Mouse (Mus musculus) gastrocnemius, postnatal 25 days (tissue): ENCODE results near the gene Cmbl. TPM values are rescaled to one million over a fixed set of nuclear protein-coding genes. Genes with fewer than 3 reads are reported as not detected.
"Not testable (repeated sequence)": the region's sequence is repeated elsewhere in the genome, so short reads cannot be mapped to it uniquely, and the experiment has no call there.

Experiments used
- DNase-seq: peaks from one replicate; pipeline ENCODE4 v3.0.0; 2022
- total RNA-seq, 2 experiments: library from RNA; stranded (reverse); gene quantifications; 1 replicate in 1 of 2; 2 replicates in 1 of 2; pipeline ENCODE4 v1.2.3; 2021

Cmbl gene
- total RNA-seq, 2 experiments from 2014 or later, result 37.7 to 38.5 TPM

DNA sequence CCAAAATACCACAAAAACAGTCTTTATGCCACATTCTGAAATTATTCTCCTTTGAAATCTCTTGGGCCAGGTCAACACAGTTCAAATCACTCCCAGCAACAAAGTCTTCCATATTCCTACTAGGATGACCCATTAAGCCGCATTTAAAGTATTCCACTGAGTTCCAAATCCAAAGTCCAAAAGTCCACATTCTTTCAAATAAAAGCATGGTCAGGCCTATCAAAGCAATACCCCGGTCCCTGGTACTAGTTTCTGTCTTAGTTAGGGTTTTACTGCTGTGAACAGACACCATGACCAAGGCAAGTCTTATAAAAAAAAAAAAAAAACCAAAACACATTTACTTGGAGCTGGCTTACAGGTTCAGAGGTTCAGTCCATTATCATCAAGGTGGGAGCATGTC is 15.9 kb downstream of the Cmbl start:
- not testable (repeated sequence) for DNase-seq

DNA sequence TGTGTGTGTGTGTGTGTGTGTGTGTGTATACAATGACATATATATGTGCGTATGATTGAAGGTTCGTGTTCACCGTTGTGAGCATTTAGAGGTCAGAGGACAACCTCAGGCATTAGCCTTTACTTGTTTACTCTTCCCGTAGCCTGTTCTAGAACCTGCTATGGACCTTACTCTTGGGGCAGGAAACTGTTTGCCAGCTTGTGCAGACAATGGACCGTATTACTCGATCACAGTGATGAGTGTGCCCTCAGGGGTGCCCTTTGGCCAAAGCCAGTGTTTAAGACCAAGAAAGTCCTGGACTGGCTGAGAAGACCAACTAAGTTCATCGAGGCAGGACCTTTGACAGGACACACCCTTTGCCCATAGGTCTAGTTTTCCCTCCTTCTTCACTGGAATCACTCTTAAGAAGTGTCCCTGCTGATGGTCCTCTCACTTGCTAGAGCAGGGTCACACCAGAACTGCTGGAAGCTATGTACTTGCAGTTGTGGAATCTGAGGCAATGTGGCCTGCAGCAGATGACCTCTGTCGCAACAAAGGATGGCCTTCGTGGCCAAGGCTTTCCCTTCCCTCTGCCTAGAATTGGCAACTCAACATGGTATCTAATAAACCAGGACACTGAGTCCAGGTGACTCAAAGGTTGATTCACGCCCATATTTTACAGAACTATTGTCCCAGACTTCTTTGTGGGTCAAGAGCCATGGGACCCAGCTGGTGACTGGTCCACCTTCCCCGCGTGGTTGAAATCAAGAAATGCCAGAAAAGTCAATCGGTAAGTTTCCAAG is 18.3 kb downstream of the Cmbl start:
- DNase-seq, result no peak

DNA sequence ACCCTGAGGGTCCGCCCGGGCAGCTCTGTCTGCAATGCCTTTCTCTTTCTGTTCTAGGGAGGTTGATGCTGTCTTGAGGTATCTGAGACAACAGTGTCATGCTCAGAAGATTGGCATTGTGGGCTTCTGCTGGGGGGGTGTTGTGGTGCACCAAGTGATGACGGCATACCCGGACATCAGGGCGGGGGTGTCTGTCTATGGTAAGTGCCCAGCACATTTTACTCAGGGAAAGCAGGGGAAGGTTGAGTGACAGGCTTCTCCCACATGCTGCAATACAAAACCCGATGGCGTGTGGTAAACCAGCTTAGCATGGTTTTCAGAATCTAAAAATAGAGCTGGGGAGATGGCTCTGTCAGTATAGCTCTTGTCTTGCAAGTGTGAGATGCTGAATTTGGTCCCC is 20.0 kb downstream of the Cmbl start:
- no peak for DNase-seq

DNA sequence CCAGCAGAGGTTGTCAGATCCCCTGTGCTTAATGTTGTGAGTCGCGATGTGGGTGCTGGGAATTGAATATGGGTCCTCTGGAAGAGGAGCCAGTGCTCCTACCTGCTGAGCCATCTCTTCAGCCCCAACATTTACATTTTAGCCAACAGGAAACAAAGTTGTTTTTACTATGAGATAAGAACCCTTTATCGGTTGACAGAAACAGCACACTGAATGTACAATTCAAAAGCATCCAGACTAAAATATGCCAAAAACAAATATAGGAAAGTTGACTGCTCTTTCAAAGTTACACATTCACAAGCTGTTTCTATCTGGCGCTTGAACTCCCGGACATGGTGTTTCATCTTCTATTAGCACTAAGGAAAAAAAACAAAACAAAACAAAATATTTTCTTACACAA is 20.9 kb downstream of the Cmbl start:
- DNase-seq, result no peak

DNA sequence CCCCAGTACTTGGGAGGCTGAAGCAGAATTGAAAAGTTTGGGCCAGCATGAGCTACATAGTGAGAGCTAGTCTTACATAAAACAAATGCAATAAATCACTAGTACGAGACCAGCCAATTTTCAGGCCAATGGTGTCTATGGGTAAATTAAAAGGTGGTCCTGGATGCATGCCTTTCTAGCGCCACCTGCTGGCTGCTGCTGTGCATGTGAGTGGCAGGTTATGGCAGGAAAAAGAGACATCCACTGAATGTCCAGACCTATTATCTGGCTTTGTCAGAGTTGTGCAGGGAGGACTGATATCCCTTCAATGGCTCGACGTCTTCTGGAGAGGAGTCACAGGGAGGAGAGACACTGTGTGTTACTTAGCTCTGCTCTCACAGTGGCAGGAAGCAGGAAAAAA is 21.3 kb downstream of the Cmbl start:
- DNase-seq, result peak; percentile 63

DNA sequence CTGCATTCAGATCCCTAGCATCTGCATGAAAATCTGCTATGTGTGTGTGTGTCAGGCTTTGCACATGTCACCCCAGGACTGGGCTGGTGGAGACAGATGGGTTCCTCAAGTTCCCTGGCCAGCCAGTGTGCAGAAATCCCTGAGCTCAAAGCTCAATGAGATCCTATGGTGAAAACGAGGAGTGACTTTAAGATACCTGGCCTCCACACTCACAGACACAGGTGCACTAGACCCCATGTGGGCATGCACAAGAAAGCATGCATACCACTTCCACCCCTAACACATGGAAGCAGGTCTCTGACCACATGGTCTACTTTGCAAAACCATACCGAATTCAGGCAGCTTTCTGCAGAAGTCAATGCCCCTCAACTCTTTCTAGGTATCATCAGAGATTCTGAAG is 22.6 kb downstream of the Cmbl start:
- no peak for DNase-seq

DNA sequence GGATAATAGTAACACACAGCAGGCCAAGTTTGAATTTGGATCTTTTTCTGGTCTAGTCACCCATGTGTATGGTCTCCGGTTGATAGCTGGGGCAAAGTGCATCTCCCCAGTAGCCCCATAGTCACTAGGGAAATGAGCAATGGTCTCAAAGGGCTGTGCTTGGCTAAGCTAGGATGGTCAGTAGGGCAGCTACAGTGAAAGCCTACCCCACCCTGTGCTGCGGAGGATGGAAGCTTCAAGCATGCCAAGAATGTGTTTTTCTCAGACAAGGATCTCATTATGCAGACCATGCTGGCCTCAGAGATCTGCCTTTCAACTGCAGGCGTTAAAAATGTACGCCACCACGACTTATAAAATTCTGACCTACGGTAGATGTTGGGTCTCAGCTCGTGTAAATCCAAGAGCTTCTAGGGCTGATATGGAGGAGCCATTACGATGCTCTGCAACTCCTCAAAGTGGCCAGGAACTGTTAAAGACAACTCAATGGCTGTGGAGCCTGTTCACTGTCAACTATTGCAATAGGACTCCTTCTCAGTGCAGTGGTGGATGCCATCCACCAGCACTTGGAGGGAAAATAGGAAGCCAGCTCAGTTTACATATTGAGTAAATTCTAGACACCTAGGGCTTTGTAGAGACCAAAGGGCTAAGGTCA is 23.9 kb downstream of the Cmbl start:
- no peak for DNase-seq

DNA sequence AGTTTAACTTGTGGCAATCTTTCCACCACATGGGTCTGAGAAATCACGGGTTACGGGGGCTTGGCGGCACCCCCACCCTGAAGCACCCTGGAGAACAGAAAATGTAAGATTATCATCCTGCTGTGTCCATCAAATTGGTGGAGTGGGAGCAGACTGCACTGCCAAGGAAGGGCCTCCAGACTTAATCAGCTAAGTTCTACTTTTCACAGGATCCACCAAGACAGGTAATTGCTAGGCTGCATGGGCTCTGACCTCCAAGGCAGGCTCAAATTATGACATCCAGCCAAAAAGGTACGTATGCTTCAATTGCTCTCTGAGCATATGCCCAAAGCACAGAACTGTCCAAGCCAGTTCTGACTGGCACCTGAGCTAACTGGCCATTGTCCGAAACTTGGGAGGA is 25.0 kb downstream of the Cmbl start:
- no peak for DNase-seq

DNA sequence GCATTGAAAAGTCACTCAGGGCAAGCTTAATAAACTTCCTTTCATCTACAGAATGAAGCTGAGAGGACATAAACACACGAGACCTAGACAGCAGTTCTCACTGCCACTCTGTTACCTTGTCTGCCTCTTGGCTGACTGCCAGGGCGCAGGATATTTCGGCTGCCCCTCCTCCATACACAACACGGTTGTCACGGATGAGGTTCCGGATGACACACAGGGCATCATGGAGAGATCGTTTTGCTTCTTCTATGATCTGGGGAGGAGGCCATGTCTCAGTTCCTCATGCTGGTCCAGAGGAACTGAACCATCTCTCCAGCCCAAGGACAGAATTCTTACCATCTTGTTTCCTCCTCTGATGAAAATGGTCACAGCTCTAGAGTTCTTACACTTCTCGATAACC is 27.3 kb downstream of the Cmbl start:
- no peak for DNase-seq

DNA sequence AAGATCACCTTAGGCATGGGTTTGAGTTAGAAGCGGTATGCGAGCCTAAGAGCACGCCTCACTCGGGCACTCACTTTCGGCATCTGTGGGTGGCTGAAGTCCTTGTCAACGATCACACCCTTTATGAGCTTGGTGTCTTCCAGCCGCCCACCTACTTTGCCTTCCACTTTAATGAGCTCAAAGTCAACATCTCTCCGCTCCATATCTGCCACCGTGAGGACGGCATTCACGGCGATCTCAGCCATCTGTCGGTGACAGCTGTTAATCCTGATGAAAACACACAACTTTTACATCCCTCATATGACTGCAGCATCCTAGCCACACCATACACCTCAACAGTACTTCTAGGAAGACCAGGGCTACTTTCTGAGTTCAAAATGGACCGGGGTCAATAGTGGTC is 29.1 kb downstream of the Cmbl start:
- no peak for DNase-seq

DNA sequence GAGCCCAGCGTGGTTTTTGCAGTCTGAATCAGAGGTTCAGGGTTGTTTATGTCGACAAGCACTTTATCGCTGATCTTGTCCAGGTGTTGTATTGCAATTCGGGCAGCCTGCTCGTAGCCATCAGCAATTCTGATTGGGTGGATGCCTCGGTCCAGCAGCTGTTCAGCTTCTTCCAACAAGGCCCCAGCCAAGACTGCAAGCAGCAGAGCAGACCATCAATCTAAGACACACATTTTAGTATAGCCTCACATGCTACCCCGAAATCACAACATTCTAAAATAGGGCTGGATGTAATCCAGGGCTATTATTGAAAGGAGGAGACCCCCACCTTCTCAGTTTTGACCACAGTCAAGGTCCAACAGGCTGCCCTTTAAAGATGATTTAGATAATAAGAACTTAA is 30.5 kb downstream of the Cmbl start:
- peak; percentile 19 for DNase-seq

DNA sequence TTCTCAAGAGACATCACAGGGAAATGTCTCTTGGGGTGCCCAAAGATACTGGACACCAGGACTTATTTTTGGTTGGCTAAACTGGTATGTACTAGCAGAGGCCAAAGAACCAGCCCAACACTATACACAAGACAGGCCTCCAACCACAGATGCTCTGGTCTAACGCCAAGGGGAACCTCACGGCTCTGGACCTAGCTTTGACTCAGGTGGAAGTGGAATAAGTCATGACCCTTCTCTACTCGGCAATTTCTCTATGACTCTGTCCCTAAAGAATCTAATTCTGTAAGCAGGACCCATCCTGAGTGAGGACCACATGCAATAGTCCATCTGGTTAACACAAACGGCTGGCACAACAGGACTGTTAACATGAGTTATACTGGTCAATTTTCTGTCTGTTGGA is 34.6 kb downstream of the Cmbl start:
- DNase-seq, result no peak

DNA sequence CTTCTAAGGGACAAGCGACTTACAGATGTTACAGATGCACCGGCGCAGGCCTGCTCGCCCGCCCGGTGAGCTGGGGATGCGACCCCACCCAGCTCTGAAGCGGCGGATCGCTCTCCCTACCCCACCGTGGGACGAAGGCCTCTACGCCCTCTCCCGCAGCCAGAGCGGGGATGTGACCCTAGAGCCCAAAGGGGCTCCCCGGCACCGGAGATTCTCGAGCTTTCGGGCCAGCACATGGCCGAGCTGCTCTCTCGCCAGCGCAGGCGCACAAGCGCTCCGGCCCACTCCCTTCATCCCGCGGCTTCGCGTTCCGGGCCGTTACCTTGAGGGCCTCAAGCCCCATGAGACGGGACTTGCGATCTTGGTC is 36.1 kb downstream of the Cmbl start:
- no peak for DNase-seq

DNA sequence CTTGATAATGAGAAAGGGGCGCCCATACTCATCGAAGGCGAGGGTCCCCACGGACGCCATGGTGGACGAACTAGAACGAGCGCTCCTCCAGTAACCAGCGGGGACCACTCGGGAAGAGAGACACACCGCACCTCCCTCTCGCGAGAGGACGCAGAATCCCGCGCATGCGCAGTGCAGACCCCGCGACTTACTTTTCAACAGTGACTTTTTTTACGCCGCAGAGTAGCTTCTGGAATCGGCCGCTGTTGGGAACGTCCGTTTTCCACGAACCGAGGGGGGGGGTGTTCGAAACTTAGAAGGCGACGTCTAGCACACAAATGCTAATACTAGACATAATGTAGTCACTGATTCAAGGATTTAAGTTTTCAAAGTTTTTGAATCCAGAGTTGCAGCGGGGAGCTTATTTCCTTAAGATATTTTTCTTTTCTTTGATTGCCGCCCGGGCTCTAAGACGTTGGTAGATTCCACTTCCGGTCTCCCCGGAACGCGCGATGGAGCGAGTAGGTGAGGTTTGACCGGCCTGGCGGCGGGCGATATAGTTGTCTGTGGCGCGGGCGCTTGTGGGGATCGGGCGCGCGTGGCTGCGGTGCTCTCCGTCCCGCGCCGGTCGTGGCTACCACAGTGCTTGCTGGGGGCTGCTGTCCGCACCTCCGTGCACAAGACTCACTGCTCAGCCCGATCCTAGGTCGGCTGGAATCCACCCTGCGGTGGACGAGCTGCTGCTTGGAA is 36.6 kb downstream of the Cmbl start, which contains the start of the genes Cct5 and Fam173b:
Gene Cct5 (minus strand): TSS at position 159 of the 729 bp plus-strand sequence.
Gene Fam173b (plus strand): TSS at position 207 of the 729 bp plus-strand sequence.
- peak; percentile 97 for DNase-seq

DNA sequence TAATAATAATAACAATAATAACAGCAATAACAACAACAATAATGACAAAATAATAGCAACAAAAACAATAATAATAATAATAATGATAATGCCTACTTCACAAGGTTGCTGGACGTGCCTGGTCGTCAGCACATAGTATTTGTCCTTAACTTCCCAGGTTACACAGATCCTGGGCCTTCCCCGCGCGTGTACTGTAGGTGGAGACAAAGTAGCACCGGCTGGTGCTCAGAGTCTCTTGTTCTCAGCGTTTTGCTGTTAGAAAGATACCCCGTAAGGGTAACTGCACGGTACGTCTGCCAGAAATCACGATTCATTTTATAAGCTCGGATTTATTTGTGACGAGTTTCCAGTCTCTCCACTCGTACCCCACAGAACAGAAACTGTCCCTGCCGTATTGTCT is 37.2 kb downstream of the Cmbl start:
- DNase-seq, result no peak

DNA sequence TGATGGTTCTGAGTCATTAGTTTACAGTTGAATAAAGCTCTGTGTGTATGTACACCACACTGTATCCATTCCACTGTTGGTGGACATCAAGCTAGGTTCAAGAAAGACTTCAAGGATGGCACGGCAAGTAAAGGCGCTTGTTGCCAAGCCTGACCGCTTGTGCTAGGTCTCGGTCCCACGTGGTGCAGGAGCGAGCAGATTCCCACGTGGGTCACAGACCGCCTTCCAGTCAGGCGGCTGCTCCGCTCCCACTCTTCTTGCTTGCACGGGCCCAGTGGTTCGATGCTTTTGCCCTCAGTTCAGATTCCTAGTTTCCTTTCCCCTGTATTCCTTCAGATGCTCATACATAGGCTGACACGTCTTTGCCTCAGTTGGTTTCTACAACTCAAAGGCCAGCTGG is 37.9 kb downstream of the Cmbl start:
- no peak for DNase-seq

DNA sequence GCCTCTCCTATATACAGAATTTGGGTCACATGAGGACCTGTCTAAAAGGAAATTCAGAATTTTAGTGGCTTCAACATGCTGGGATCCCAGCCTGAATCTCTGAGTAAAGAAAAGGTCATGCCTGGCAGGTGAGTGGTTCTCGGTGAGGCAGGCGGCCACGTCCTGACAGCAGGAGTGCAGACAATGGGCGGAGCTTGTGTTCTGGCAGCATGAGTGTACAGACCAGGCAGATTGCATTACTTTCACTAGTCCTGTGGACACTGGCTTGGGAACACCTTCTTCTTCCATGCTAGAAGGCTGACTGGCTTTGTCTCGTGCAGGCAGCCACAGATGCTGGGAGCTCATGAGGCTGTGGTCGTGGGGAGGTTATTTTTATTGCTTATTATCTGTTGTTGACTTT is 41.6 kb downstream of the Cmbl start:
- no peak for DNase-seq

DNA sequence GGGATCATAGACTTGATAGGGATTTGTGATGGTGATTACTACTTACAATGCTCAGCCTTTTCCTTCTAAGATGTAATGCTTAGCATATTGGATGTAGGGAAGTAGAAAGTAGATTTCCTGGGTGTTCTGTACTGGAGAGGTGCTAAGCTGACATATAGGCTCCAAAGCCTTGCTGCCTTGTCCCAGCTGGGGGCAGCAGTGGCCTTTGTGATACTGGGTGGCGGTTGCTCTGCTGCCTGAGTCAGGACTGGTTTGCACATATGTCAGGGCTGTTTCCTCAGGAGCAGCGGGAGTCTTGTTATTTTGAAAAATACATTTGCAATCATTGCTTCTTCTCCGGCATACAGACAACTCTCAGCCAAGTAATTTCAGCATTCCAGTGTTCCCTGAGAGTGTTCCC is 45.8 kb downstream of the Cmbl start:
- DNase-seq, result no peak

DNA sequence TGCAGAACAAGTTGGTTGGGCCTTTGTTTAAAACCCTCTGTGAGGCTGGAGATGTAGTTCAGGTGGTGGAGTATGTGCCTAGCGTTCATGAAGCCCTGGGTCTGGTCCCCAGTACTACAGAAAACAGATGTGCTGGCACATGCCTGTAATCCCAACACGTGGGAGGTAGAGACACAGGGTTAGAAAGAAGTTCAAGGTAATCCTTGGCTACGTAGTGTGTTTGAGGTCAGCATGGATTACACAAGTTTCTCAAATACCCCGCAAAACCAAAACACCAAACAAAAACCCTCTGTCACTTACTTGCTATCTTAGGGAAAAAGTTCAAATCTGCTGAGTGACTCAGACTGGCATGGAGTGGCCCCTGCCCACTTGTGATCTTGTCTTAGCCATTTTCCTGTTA is 46.8 kb downstream of the Cmbl start:
- no peak for DNase-seq

DNA sequence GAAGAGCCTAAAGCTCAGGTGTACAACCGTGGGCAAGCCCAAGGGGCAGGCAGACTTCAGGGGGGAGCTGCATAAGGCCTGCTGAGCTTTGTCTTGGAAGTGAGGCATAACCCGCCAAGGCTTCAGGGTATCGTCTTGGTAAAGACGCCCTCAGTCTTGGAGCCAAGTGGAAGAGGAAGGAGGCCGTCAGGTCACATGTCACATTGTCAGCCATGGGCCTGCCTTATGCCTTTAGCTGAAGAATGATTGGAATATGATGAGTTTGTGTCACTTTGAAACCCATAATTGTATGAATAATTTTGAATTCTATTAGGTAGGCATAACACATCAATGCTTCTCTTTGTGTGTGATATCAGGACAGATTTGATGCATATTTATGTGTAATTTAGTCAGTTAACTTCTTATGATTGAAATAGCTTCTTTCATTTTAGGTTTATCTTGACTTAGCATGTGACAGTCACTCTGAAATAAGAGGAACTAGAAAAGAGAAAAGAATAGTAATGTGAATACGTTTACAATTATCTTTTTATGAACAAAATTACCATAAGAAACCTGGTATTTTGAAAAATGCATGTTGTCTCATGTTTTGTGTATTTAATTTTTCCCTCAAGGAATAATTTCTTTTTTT is 48.8 kb downstream of the Cmbl start:
- DNase-seq, result no peak

DNA sequence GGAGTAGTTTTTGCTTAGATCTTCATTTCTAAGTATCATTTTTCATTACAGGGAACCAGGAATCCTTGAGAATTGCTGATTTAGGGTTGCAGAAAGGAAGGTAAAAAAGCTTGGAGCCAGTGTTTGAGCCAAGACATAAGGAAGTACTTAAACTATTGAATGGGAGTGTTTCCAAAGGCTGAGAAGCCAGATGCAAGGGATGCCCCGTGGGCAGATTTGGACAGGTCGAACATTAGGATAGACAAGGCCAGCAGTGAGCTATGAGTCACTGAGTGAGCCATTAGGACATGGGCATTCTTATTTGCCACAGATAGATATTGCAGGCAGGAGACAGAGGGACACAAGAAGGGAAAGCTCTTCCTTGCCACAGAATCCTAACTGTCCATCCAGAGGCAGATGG is 49.5 kb downstream of the Cmbl start:
- no peak for DNase-seq

DNA sequence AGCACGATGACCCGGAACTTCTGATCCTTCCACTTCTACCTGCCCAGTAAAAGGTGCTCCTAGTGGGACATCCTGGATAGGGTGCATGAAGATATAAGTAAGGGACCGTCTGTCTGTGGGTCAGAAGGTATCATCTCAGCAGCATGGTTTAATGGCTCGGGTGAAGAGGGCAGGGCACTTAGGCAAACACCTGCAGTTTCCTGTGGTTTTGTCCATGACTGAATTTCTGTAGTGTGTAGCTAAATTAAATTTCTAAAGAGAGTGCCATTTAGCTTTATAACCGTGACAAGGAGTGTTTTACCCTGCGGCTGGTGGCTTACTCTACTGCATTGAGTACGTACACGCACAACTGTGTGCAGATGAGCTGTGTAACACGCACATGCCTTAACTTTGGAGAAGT is 52.1 kb downstream of the Cmbl start:
- DNase-seq, result no peak

DNA sequence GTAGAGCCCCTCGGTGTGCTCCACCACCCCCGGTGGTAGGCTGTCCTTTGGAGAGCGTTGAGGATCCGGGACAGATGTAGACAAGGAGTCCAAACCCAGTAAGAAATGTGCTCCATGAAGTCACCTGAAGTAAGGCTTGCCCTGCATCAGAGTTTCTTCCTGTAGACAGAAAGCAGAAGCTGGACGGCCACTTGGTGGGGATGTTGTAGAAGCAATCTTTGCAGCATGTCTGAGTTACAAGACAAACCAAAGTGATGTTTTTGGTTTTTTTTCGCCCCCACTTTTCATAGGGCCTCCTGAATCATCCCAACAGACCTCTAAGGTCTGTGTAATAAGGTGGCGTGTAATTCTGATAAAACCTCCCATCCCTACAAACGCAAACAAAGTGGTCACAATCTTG is 54.3 kb downstream of the Cmbl start:
- no peak for DNase-seq
